Mouse (Mus musculus): ENCODE results near the gene Zbtb9. TPM values are rescaled to one million over a fixed set of nuclear protein-coding genes. Genes with fewer than 3 reads are reported as not detected.

The Zbtb9 gene
- polyA plus RNA-seq, 1 experiment from 2014 or later, result 6.3 TPM

- H3K4me3 ChIP-seq (replicated peaks), result peak overlapping the region; percentile 71
- WGBS (ENCODE audit: insufficient replicate concordance), result 0% methylated on average over 21 of the region's 87 CpGs
- peak overlapping the region; percentile 78 for H3K9ac ChIP-seq
- no peaks in the 10 kb centered on the region for H3K36me3 ChIP-seq
- peak overlapping the region; percentile 100 for H3K4me2 ChIP-seq
- H3K27ac ChIP-seq, result peak overlapping the region; percentile 53
- H3K27me3 ChIP-seq, result peaks cover 41% of the 10 kb centered on the region
- DNase-seq (no peak), ATAC-seq (ENCODE audit: low read depth) (0 out of 2 replicates have a peak, but pooled peaks have one; percentile 26)
- no peaks in the 10 kb centered on the region for H3K9me3 ChIP-seq (replicated peaks)
- peaks cover 80% of the 10 kb centered on the region for H3K4me1 ChIP-seq (replicated peaks)
These were observed 24.5 kb upstream of the Zbtb9 start for GRCm38 (mm10) chr17:26948316-26949050.

GRCm38 (mm10) chr17:26949051-26949577 is 23.9 kb upstream of the Zbtb9 start:
- DNase-seq, result no peak
- 0 out of 2 replicates have a peak, but pooled peaks have one; percentile 16 for ATAC-seq (ENCODE audit: low read depth)
- peak overlapping the region; percentile 51 for H3K27ac ChIP-seq

GRCm38 (mm10) chr17:26949866-26950265 is 23.1 kb upstream of the Zbtb9 start:
- no peak for ATAC-seq (ENCODE audit: low read depth)
- Histone ChIP-seq H3K9ac (peak overlapping the region; percentile 17; the same call in 1 of the 2 replicates), H3K9me3 (replicated peaks) (no peaks in the 10 kb centered on the region), H3K36me3 (0 out of 2 replicates have a peak, but pooled peaks cover 2% of the 10 kb centered on the region), H3K4me2 (no peak overlapping the region), H3K27me3 (peaks cover 39% of the 10 kb centered on the region), H3K4me3 (replicated peaks) (no peak overlapping the region), H3K4me1 (replicated peaks) (peaks cover 91% of the 10 kb centered on the region), H3K27ac (peak overlapping the region; percentile 51)
- 52% methylated on average over 5 of the region's 5 CpGs for WGBS (ENCODE audit: insufficient replicate concordance)
- DNase-seq, result no peak

More at GRCm38 (mm10) chr17:26949051-26949577, 23.9 kb upstream of the Zbtb9 start:
- no peaks in the 10 kb centered on the region for H3K9me3 ChIP-seq (replicated peaks)
- H3K9ac ChIP-seq, result peak overlapping the region; percentile 78
- no peaks in the 10 kb centered on the region for H3K36me3 ChIP-seq
- peaks cover 86% of the 10 kb centered on the region for H3K4me1 ChIP-seq (replicated peaks)
- WGBS (ENCODE audit: insufficient replicate concordance), result 20% methylated on average over 10 of the region's 14 CpGs
- peak overlapping the region; percentile 71 for H3K4me3 ChIP-seq (replicated peaks)
- peak overlapping the region; percentile 100 for H3K4me2 ChIP-seq
- H3K27me3 ChIP-seq, result peaks cover 44% of the 10 kb centered on the region

- Histone ChIP-seq H3K4me3 (replicated peaks) (0 out of 2 replicates have a peak overlapping the region, but pooled peaks have one; percentile 37), H3K4me1 (replicated peaks) (peaks cover 96% of the 10 kb centered on the region), H3K36me3 (0 out of 2 replicates have a peak, but pooled peaks cover 4% of the 10 kb centered on the region), H3K27ac (peak overlapping the region; percentile 13; the same call in 1 of the 2 replicates), H3K27me3 (peaks cover 39% of the 10 kb centered on the region), H3K9ac (0 out of 2 replicates have a peak overlapping the region, but pooled peaks have one; percentile 66), H3K9me3 (replicated peaks) (no peaks in the 10 kb centered on the region), H3K4me2 (peak overlapping the region; percentile 68)
- 49% methylated on average over 7 of the region's 7 CpGs for WGBS (ENCODE audit: insufficient replicate concordance)
- DNase-seq (no peak), ATAC-seq (ENCODE audit: low read depth) (no peak)
These were observed 22.2 kb upstream of the Zbtb9 start for GRCm38 (mm10) chr17:26950560-26951288.

GRCm38 (mm10) chr17:26951406-26951805 is 21.6 kb upstream of the Zbtb9 start:
- Histone ChIP-seq H3K4me3 (replicated peaks) (peak overlapping the region; percentile 37), H3K9ac (peak overlapping the region; percentile 66; the same call in 1 of the 2 replicates), H3K27ac (peak overlapping the region; percentile 13; the same call in 1 of the 2 replicates), H3K27me3 (peaks cover 39% of the 10 kb centered on the region), H3K4me1 (replicated peaks) (peaks cover 96% of the 10 kb centered on the region), H3K36me3 (0 out of 2 replicates have a peak, but pooled peaks cover 4% of the 10 kb centered on the region), H3K9me3 (replicated peaks) (no peaks in the 10 kb centered on the region), H3K4me2 (peak overlapping the region; percentile 68)
- ATAC-seq (ENCODE audit: low read depth) (no peak), DNase-seq (peak; percentile 49)
- WGBS (ENCODE audit: insufficient replicate concordance), result 3% methylated on average over 11 of the region's 11 CpGs

GRCm38 (mm10) chr17:26951952-26952877 is 20.8 kb upstream of the Zbtb9 start:
- peaks cover 96% of the 10 kb centered on the region for H3K4me1 ChIP-seq (replicated peaks)
- no peak for ATAC-seq (ENCODE audit: low read depth)

GRCm38 (mm10) chr17:26953201-26953600 is 19.8 kb upstream of the Zbtb9 start:
- no peak overlapping the region for H3K27ac ChIP-seq
- 0 out of 2 replicates have a peak, but pooled peaks cover 4% of the 10 kb centered on the region for H3K36me3 ChIP-seq
- ATAC-seq (ENCODE audit: low read depth) (no peak), DNase-seq (no peak)
- H3K27me3 ChIP-seq, result peaks cover 34% of the 10 kb centered on the region
- peak overlapping the region; percentile 68; the same call in 1 of the 2 replicates for H3K4me2 ChIP-seq
- H3K4me3 ChIP-seq (replicated peaks), result no peak overlapping the region
- no peaks in the 10 kb centered on the region for H3K9me3 ChIP-seq (replicated peaks)
- H3K4me1 ChIP-seq (replicated peaks), result peaks cover 97% of the 10 kb centered on the region
- H3K9ac ChIP-seq, result peak overlapping the region; percentile 66; the same call in 1 of the 2 replicates
- 46% methylated on average over 6 of the region's 6 CpGs for WGBS (ENCODE audit: insufficient replicate concordance)

More at GRCm38 (mm10) chr17:26951952-26952877, 20.8 kb upstream of the Zbtb9 start:
- Histone ChIP-seq H3K36me3 (0 out of 2 replicates have a peak, but pooled peaks cover 4% of the 10 kb centered on the region), H3K27ac (no peak overlapping the region), H3K4me3 (replicated peaks) (peak overlapping the region; percentile 37), H3K9ac (peak overlapping the region; percentile 66), H3K27me3 (peaks cover 39% of the 10 kb centered on the region), H3K4me2 (peak overlapping the region; percentile 68), H3K9me3 (replicated peaks) (no peaks in the 10 kb centered on the region)
- 9% methylated on average over 23 of the region's 23 CpGs for WGBS (ENCODE audit: insufficient replicate concordance)
- DNase-seq, result no peak

- Histone ChIP-seq H3K27me3 (peaks cover 34% of the 10 kb centered on the region), H3K9me3 (replicated peaks) (no peaks in the 10 kb centered on the region), H3K9ac (0 out of 2 replicates have a peak overlapping the region, but pooled peaks have one; percentile 66), H3K4me3 (replicated peaks) (no peak overlapping the region), H3K4me2 (peak overlapping the region; percentile 5; the same call in 1 of the 2 replicates), H3K4me1 (replicated peaks) (peaks cover 97% of the 10 kb centered on the region), H3K36me3 (0 out of 2 replicates have a peak, but pooled peaks cover 4% of the 10 kb centered on the region), H3K27ac (no peak overlapping the region)
- DNase-seq (no peak), ATAC-seq (ENCODE audit: low read depth) (no peak)
- 37% methylated on average over 14 of the region's 16 CpGs for WGBS (ENCODE audit: insufficient replicate concordance)
These were observed 19.2 kb upstream of the Zbtb9 start for GRCm38 (mm10) chr17:26953726-26954125.

GRCm38 (mm10) chr17:26956309-26956708 is 16.7 kb upstream of the Zbtb9 start:
- 61% methylated on average over 5 of the region's 5 CpGs for WGBS (ENCODE audit: insufficient replicate concordance)
- peaks cover 20% of the 10 kb centered on the region for H3K27me3 ChIP-seq
- H3K9me3 ChIP-seq (replicated peaks), result no peaks in the 10 kb centered on the region
- DNase-seq (no peak), ATAC-seq (ENCODE audit: low read depth) (no peak)
- peaks cover 81% of the 10 kb centered on the region for H3K4me1 ChIP-seq (replicated peaks)
- peaks cover 12% of the 10 kb centered on the region; the same call in 1 of the 2 replicates for H3K36me3 ChIP-seq
- peak overlapping the region; percentile 73 for H3K9ac ChIP-seq
- peak overlapping the region; percentile 68 for H3K4me2 ChIP-seq
- H3K4me3 ChIP-seq (replicated peaks), result peak overlapping the region; percentile 44
- peak overlapping the region; percentile 87 for H3K27ac ChIP-seq

GRCm38 (mm10) chr17:26956895-26957294 is 16.1 kb upstream of the Zbtb9 start:
- H3K27ac ChIP-seq, result peak overlapping the region; percentile 87
- H3K9me3 ChIP-seq (replicated peaks), result no peaks in the 10 kb centered on the region
- peaks cover 75% of the 10 kb centered on the region for H3K4me1 ChIP-seq (replicated peaks)
- DNase-seq (peak; percentile 74), ATAC-seq (ENCODE audit: low read depth) (peak; percentile 88)
- 20% methylated on average over 18 of the region's 18 CpGs for WGBS (ENCODE audit: insufficient replicate concordance)
- peak overlapping the region; percentile 68 for H3K4me2 ChIP-seq
- peaks cover 19% of the 10 kb centered on the region for H3K27me3 ChIP-seq
- H3K9ac ChIP-seq, result peak overlapping the region; percentile 73
- H3K4me3 ChIP-seq (replicated peaks), result peak overlapping the region; percentile 44
- peaks cover 18% of the 10 kb centered on the region; the same call in 1 of the 2 replicates for H3K36me3 ChIP-seq

Data from liver, embryonic 13.5 days (tissue).